Mouse (Mus musculus): ENCODE results near the gene Zfp866.

DNA sequence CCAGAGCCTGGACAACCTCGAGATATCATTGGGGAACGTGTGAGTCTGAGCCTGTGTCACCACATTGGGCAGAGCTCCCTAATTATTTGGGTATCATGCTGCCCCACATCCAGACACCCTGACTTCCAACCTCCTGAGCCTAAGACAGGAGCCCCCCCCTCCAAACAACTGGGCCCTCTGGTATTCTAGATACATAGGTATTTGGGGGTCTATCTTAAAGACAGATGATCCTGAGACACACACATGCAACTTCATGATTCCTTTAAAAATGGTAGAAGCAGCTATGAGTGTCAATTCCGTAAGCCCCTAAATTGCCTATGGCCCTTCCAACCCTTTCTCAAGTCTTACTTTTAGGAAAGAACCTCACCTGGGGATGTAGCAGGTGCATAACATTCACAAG, 18.8 kb upstream of the Zfp866 start:
- no peak for TF ChIP-seq SRF (IDR thresholded peaks at IDR 0.05; ENCODE audit: control insufficient read depth, insufficient read length, low read depth)
- TF ChIP-seq POLR2A (IDR thresholded peaks at IDR 0.05; ENCODE audit: insufficient read length, low read depth), result no peak
- no peak for TF ChIP-seq USF1 (IDR thresholded peaks at IDR 0.05; ENCODE audit: low read depth)
- no peak for TF ChIP-seq POLR2AphosphoS2 (IDR thresholded peaks at IDR 0.05; ENCODE audit: insufficient read length, low read depth)
- TF ChIP-seq MAX (IDR thresholded peaks at IDR 0.05; ENCODE audit: low read depth), result no peak
- no peak for TF ChIP-seq CEBPB (IDR thresholded peaks at IDR 0.05; ENCODE audit: insufficient read depth, poor library complexity, severe bottlenecking)
- no peak for TF ChIP-seq TCF12 (IDR thresholded peaks at IDR 0.05; ENCODE audit: insufficient read depth, poor library complexity, severe bottlenecking)
- TF ChIP-seq MYOG (IDR thresholded peaks at IDR 0.05; ENCODE audit: control insufficient read depth in 1 of 3, insufficient read depth in 1 of 3, insufficient read length in 2 of 3, low read depth in 2 of 3), result no peak
- no peak for TF ChIP-seq REST (IDR thresholded peaks at IDR 0.05; ENCODE audit: insufficient read depth, insufficient read length)
- TF ChIP-seq TCF3 (IDR thresholded peaks at IDR 0.05; ENCODE audit: insufficient read length, low read depth), result no peak
- TF ChIP-seq MYOD1 (IDR thresholded peaks at IDR 0.05; ENCODE audit: control insufficient read depth in 1 of 3, insufficient read length in 2 of 3, low read depth in 2 of 3), result no peak
- TF ChIP-seq E2F4 (IDR thresholded peaks at IDR 0.05; ENCODE audit: insufficient read depth), result no peak

Data from myocyte (in vitro differentiated cells).